Mouse (Mus musculus): Measurements from ENCODE around the gene Map2k6. TPM values are rescaled to one million over a fixed set of nuclear protein-coding genes. Genes with fewer than 3 reads are reported as not detected.

Gene Map2k6
- total and polyA plus RNA-seq, 3 experiments, result 1.9 to 3.2 TPM; not detected in 1

- H3K4me3 ChIP-seq (ENCODE audit: control insufficient read depth in 1 of 2, insufficient read depth in 1 of 2, low read depth in 2 of 2, low read length in 2 of 2), result no peak overlapping the region
- H3K36me3 ChIP-seq (ENCODE audit: control insufficient read depth in 1 of 2, insufficient read depth in 2 of 2, low read length in 2 of 2), result no peaks in the 10 kb centered on the region
- H3K9me3 ChIP-seq (replicated peaks; ENCODE audit: insufficient read depth, low read length), result no peaks in the 10 kb centered on the region
- peak; percentile 11; the same call in 1 of the 2 replicates for TF ChIP-seq SMC3 (IDR thresholded peaks at IDR 0.05; ENCODE audit: low read depth, low read length)
- no peak for TF ChIP-seq GABPA (IDR thresholded peaks at IDR 0.05; ENCODE audit: low read depth, low read length)
- no peak overlapping the region for H3K27ac ChIP-seq (ENCODE audit: control insufficient read depth, low read depth, low read length)
- no peak overlapping the region for H3K9ac ChIP-seq (ENCODE audit: control insufficient read depth, low read depth, low read length, poor library complexity, severe bottlenecking)
- no peaks in the 10 kb centered on the region for H3K27me3 ChIP-seq (ENCODE audit: control insufficient read depth in 1 of 2, insufficient read depth in 2 of 2, low read length in 2 of 2)
- H3K79me2 ChIP-seq (ENCODE audit: control insufficient read depth, insufficient read depth, low read length, poor library complexity), result no peaks in the 10 kb centered on the region
- no peaks in the 10 kb centered on the region for H3K4me1 ChIP-seq (ENCODE audit: control insufficient read depth in 1 of 2, insufficient read depth in 2 of 2, low read length in 2 of 2)
- DNase-seq (ENCODE audit: low read depth, low spot score), result no peak
Observed at GRCm38 (mm10) chr11:110471362-110471761, 72.4 kb downstream of the Map2k6 start.

DNA sequence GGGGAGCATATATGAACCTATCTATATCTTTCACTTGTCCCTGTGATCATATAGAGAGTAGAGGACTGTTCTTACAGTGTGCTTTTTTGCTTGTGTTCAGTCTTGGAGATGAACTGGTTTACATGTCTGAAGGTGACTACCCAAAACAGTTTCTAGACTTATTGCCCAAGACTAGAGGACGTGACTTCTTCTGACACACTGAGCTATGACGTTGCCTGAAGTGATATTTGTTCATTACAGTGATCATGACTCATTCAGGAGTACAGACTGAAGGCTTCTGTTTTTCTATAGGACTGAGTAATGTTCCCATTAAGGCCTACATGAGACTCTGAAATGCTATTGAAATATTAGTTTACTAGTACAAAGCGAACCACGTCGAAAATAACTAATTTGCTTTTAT is 73.2 kb downstream of the Map2k6 start:
- Histone ChIP-seq H3K4me3 (ENCODE audit: control insufficient read depth in 1 of 2, insufficient read depth in 1 of 2, low read depth in 2 of 2, low read length in 2 of 2) (no peak overlapping the region), H3K9me3 (replicated peaks; ENCODE audit: insufficient read depth, low read length) (no peaks in the 10 kb centered on the region), H3K4me1 (ENCODE audit: control insufficient read depth in 1 of 2, insufficient read depth in 2 of 2, low read length in 2 of 2) (no peaks in the 10 kb centered on the region; a peak in 1 of 4 replicates), H3K27me3 (ENCODE audit: control insufficient read depth in 1 of 2, insufficient read depth in 2 of 2, low read length in 2 of 2) (no peaks in the 10 kb centered on the region), H3K27ac (ENCODE audit: control insufficient read depth, low read depth, low read length) (no peak overlapping the region), H3K9ac (ENCODE audit: control insufficient read depth, low read depth, low read length, poor library complexity, severe bottlenecking) (no peak overlapping the region), H3K79me2 (ENCODE audit: control insufficient read depth, insufficient read depth, low read length, poor library complexity) (no peaks in the 10 kb centered on the region), H3K36me3 (ENCODE audit: control insufficient read depth in 1 of 2, insufficient read depth in 2 of 2, low read length in 2 of 2) (no peaks in the 10 kb centered on the region; a peak in 1 of 4 replicates)
- no peak for TF ChIP-seq NRF1 (IDR thresholded peaks at IDR 0.05; ENCODE audit: insufficient read depth, low read depth, low read length, poor library complexity, severe bottlenecking)
- TF ChIP-seq UBTF (IDR thresholded peaks at IDR 0.05; ENCODE audit: borderline replicate concordance, insufficient read depth, low read depth, low read length), result no peak
- TF ChIP-seq SMC3 (IDR thresholded peaks at IDR 0.05; ENCODE audit: low read depth, low read length), result no peak
- no peak for TF ChIP-seq ZMIZ1 (IDR thresholded peaks at IDR 0.05; ENCODE audit: low read depth, low read length)
- TF ChIP-seq TCF12 (IDR thresholded peaks at IDR 0.05; ENCODE audit: low read depth, low read length), result no peak
- no peak for TF ChIP-seq TBP (IDR thresholded peaks at IDR 0.05; ENCODE audit: low read depth, low read length)
- TF ChIP-seq MAX (IDR thresholded peaks at IDR 0.05; ENCODE audit: low read length), result no peak
- TF ChIP-seq MAFK (IDR thresholded peaks at IDR 0.05; ENCODE audit: borderline replicate concordance, low read depth, low read length), result no peak
- no peak for TF ChIP-seq USF1 (IDR thresholded peaks at IDR 0.05; ENCODE audit: low read depth, low read length)
- TF ChIP-seq TAL1 (IDR thresholded peaks at IDR 0.05; ENCODE audit: low read length), result no peak
- TF ChIP-seq NELFE (IDR thresholded peaks at IDR 0.05; ENCODE audit: low read depth, low read length), result no peak
- no peak for TF ChIP-seq POLR2AphosphoS5 (IDR thresholded peaks at IDR 0.05; ENCODE audit: borderline replicate concordance, low read depth, low read length)
- TF ChIP-seq MAZ (IDR thresholded peaks at IDR 0.05; ENCODE audit: low read depth, low read length), result no peak
- no peak for TF ChIP-seq CHD2 (IDR thresholded peaks at IDR 0.05; ENCODE audit: low read length)
- no peak for TF ChIP-seq MXI1 (IDR thresholded peaks at IDR 0.05; ENCODE audit: low read depth, low read length)
- no peak for TF ChIP-seq USF2 (IDR thresholded peaks at IDR 0.05; ENCODE audit: borderline replicate concordance in 1 of 2, insufficient read depth in 1 of 2, low read depth in 1 of 2, low read length in 2 of 2)
- DNase-seq (ENCODE audit: low read depth, low spot score), result no peak

Data from MEL (cell line).